Mouse (Mus musculus): ENCODE measurements around the gene Gm36864.

DNA sequence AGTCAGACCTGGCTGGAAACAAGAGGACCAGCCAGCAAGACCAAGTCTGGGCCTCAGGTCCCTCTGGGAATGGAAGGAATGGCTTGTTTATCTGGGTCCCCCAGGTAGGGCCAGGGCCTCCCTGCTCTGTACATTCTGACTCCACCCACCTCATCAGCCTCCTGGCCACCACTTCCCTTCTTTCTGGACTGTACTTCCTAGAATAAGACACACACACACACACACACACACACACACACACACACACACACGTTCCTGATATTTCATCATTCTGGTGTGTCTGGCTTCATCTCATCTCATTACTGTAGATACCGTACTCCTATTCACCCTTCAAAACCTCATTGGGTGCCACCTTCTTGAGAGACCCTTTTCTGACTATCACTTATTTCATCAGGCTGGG is 33.4 kb downstream of the Gm36864 start:
- TF ChIP-seq CTCF (conservative IDR thresholded peaks at IDR 0.05; ENCODE audit: low read length) (no peak), POU5F1 (IDR thresholded peaks at IDR 0.05; ENCODE audit: borderline replicate concordance, low read length) (no peak), NANOG (IDR thresholded peaks at IDR 0.05; ENCODE audit: borderline replicate concordance, low read length) (no peak)
